Mouse (Mus musculus): Measurements from ENCODE around the gene Jph4. TPM values are rescaled to one million over a fixed set of nuclear protein-coding genes. Genes with fewer than 3 reads are reported as not detected.
A peak's percentile ranks its signal among the peaks of the same experiment; 100 is the strongest.

Gene Jph4
- total and polyA plus RNA-seq, 3 experiments = 0.11 TPM; not detected in 2

- Histone ChIP-seq H3K4me3 (ENCODE audit: low read depth, low read length) (no peak overlapping the region), H3K9me3 (replicated peaks) (no peaks in the 10 kb centered on the region), H3K36me3 (replicated peaks) (no peaks in the 10 kb centered on the region), H3K4me1 (ENCODE audit: insufficient read depth, low read depth, low read length) (no peaks in the 10 kb centered on the region), H3K27me3 (ENCODE audit: insufficient read depth, low read length) (peaks cover 18% of the 10 kb centered on the region)
- ATAC-seq (ENCODE audit: extremely low read depth, insufficient number of reproducible peaks, low FRiP score, poor library complexity, severe bottlenecking) (no peak), DNase-seq (ENCODE audit: low spot score) (no peak)
- TF ChIP-seq TAL1 (conservative IDR thresholded peaks at IDR 0.05; ENCODE audit: low read depth, low read length) = no peak
Measured at GRCm38 (mm10) chr14:55122359-55122758, 5.6 kb upstream of the Jph4 start.

GRCm38 (mm10) chr14:55121947-55122346, 5.2 kb upstream of the Jph4 start:
- TF ChIP-seq GATA2 (IDR thresholded peaks at IDR 0.05; ENCODE audit: borderline replicate concordance, low read depth, low read length) (no peak), GATA1 (IDR thresholded peaks at IDR 0.05; ENCODE audit: borderline replicate concordance, low read length) (no peak)
- ATAC-seq (ENCODE audit: extremely low read depth, insufficient number of reproducible peaks, low FRiP score, poor library complexity, severe bottlenecking) (no peak), DNase-seq (ENCODE audit: low spot score) (no peak)
- no peak overlapping the region for H3K4me3 ChIP-seq (ENCODE audit: low read depth, low read length)
- no peaks in the 10 kb centered on the region for H3K36me3 ChIP-seq (replicated peaks)
- no peaks in the 10 kb centered on the region for H3K9me3 ChIP-seq (replicated peaks)
- H3K4me1 ChIP-seq (ENCODE audit: insufficient read depth, low read depth, low read length) = no peaks in the 10 kb centered on the region
- peaks cover 21% of the 10 kb centered on the region for H3K27me3 ChIP-seq (ENCODE audit: insufficient read depth, low read length)

DNA sequence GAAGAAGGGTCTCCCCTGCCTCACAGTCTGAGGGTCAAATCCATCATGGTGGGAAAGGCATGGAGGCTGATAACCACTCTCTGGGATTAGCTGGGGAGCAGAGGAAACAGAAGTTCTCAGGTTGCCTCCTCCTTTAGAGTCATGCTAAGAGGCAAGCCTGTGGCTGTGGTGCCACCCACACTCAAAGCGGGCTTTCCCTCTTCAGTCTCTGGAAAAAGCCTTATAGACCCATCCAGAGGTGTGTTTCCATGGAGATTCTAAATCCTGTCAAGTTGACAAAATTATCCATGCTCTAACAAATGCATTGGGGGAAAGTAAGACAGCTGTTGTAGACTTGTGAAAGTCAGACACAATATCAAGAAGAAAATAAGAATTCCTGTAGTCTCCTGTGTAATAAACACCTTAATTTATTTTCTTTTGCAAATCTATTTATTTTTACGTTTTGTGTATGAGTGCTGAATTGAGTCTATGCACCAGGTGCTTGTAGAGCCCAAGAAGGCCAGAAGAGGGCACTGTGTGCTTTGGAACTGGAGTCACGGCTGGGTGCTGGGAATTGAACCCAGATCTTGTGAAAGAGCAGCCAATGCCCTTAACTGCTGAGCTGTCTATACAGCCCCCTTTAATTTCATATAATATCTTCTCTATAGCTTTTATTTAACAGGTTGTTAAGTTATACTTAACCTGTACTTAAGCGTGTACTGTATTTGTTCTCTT, 2.8 kb upstream of the Jph4 start:
- Histone ChIP-seq H3K27me3 (ENCODE audit: insufficient read depth, low read length) (peaks cover 41% of the 10 kb centered on the region), H3K9me3 (replicated peaks) (peaks cover 3% of the 10 kb centered on the region; the same call in 1 of the 2 replicates), H3K36me3 (replicated peaks) (no peaks in the 10 kb centered on the region), H3K4me1 (ENCODE audit: insufficient read depth, low read depth, low read length) (no peaks in the 10 kb centered on the region), H3K4me3 (ENCODE audit: low read depth, low read length) (no peak overlapping the region)
- DNase-seq (ENCODE audit: low spot score) (no peak), ATAC-seq (ENCODE audit: extremely low read depth, insufficient number of reproducible peaks, low FRiP score, poor library complexity, severe bottlenecking) (no peak)
- no peak for TF ChIP-seq GATA2 (IDR thresholded peaks at IDR 0.05; ENCODE audit: borderline replicate concordance, low read depth, low read length)
- TF ChIP-seq POLR2AphosphoS5 (IDR thresholded peaks at IDR 0.05; ENCODE audit: insufficient replicate concordance, low read depth, low read length) = no peak
- no peak for TF ChIP-seq GATA1 (IDR thresholded peaks at IDR 0.05; ENCODE audit: borderline replicate concordance, low read length)
- TF ChIP-seq CTCF (IDR thresholded peaks at IDR 0.05; ENCODE audit: low read depth, low read length) = peak; percentile 28; the same call in 1 of the 2 replicates
- TF ChIP-seq TAL1 (conservative IDR thresholded peaks at IDR 0.05; ENCODE audit: low read depth, low read length) = no peak

DNA sequence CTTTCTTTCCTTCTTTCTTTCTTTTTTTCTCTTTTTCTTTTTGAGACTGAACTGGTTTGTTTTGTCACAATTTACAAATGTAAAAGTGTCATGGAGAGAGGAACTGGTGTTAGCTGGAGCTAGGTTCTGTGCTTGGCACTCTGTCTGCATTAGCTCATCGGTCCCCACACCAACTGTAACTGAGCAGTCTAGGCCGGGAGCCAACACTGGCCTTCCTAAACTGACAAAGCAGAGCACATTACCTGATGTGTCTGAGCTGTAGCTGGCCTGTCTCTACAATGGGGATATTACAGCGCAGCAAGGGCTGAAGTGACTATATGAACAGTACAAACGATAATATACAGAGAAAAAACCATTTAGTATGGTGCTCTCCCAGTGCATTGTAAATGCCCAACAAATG, 2.1 kb upstream of the Jph4 start:
- TF ChIP-seq POLR2AphosphoS5 (IDR thresholded peaks at IDR 0.05; ENCODE audit: insufficient replicate concordance, low read depth, low read length) = no peak
- TF ChIP-seq TAL1 (conservative IDR thresholded peaks at IDR 0.05; ENCODE audit: low read depth, low read length) = no peak
- no peak for TF ChIP-seq GATA2 (IDR thresholded peaks at IDR 0.05; ENCODE audit: borderline replicate concordance, low read depth, low read length)
- H3K27me3 ChIP-seq (ENCODE audit: insufficient read depth, low read length) = peaks cover 45% of the 10 kb centered on the region
- peaks cover 3% of the 10 kb centered on the region; the same call in 1 of the 2 replicates for H3K9me3 ChIP-seq (replicated peaks)
- DNase-seq (ENCODE audit: low spot score) (no peak), ATAC-seq (ENCODE audit: extremely low read depth, insufficient number of reproducible peaks, low FRiP score, poor library complexity, severe bottlenecking) (no peak)
- H3K4me3 ChIP-seq (ENCODE audit: low read depth, low read length) = no peak overlapping the region
- no peaks in the 10 kb centered on the region for H3K4me1 ChIP-seq (ENCODE audit: insufficient read depth, low read depth, low read length)
- H3K36me3 ChIP-seq (replicated peaks) = no peaks in the 10 kb centered on the region

GRCm38 (mm10) chr14:55115846-55116245, 889 bp downstream of the Jph4 start:
- Histone ChIP-seq H3K4me1 (ENCODE audit: insufficient read depth, low read depth, low read length) (no peaks in the 10 kb centered on the region; the same call in 1 of the 2 replicates), H3K9me3 (replicated peaks) (peaks cover 3% of the 10 kb centered on the region; the same call in 1 of the 2 replicates), H3K36me3 (replicated peaks) (no peaks in the 10 kb centered on the region), H3K27me3 (ENCODE audit: insufficient read depth, low read length) (peaks cover 60% of the 10 kb centered on the region), H3K4me3 (ENCODE audit: low read depth, low read length) (no peak overlapping the region)
- ATAC-seq (ENCODE audit: extremely low read depth, insufficient number of reproducible peaks, low FRiP score, poor library complexity, severe bottlenecking) (no peak), DNase-seq (ENCODE audit: low spot score) (no peak)
- TF ChIP-seq TAL1 (conservative IDR thresholded peaks at IDR 0.05; ENCODE audit: low read depth, low read length) = no peak
- no peak for TF ChIP-seq POLR2AphosphoS5 (IDR thresholded peaks at IDR 0.05; ENCODE audit: insufficient replicate concordance, low read depth, low read length)
- no peak for TF ChIP-seq CTCF (IDR thresholded peaks at IDR 0.05; ENCODE audit: low read depth, low read length)
- TF ChIP-seq GATA1 (IDR thresholded peaks at IDR 0.05; ENCODE audit: borderline replicate concordance, low read length) = no peak

DNA sequence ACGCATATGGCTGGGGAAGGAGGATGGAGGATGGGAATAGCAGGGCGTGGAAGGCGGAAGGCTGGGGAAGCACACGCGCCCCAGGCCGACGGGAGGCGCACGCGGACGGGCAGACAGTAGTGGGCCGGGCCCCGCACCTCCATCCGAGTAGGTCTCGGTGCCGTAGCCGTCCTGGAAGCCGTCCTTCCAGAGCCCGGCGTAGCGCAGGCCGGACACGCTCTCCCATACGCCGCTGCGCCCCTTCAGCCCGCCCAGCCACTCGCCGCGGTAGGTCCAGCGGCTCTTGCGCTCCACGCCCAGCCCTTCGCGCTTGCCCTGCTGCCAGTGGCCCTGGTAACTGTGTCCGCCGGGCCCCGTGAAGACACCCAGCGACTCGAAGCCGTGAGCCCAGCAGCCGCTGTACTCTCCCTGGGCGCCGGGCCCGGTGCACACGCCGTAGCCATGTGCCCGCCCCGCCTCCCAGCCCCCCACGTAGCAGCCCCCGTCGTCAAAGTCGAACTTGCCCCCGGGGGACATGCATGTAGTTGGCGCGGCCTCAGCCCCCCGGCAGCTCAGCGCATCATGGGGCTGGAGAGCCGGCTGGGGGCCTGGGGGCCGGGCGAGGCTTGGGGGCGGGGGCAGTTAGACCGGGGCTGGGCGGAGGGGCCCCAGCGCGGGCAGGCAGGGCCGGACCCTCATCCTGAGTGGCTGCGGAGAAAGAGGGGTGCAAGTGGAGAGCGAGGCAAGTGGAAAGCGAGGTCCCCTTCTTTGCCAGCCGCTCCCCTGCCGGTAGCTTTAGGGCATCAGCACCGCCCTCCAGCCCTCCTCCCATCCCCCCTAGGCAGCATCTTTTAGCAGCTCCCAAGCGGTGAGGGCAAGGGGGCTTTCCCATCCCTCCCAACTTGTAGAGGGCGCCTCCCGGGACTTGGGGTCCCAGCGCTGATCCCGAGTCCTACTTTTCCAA, 1.7 kb downstream of the Jph4 start:
- Histone ChIP-seq H3K9me3 (replicated peaks) (peaks cover 3% of the 10 kb centered on the region; the same call in 1 of the 2 replicates), H3K36me3 (replicated peaks) (no peaks in the 10 kb centered on the region), H3K27me3 (ENCODE audit: insufficient read depth, low read length) (peaks cover 66% of the 10 kb centered on the region), H3K4me1 (ENCODE audit: insufficient read depth, low read depth, low read length) (peaks cover under 1% of the 10 kb centered on the region; the same call in 1 of the 2 replicates), H3K4me3 (ENCODE audit: low read depth, low read length) (no peak overlapping the region)
- ATAC-seq (ENCODE audit: extremely low read depth, insufficient number of reproducible peaks, low FRiP score, poor library complexity, severe bottlenecking) (no peak), DNase-seq (ENCODE audit: low spot score) (no peak)
- no peak for TF ChIP-seq GATA1 (IDR thresholded peaks at IDR 0.05; ENCODE audit: borderline replicate concordance, low read length)
- TF ChIP-seq TAL1 (conservative IDR thresholded peaks at IDR 0.05; ENCODE audit: low read depth, low read length) = no peak
- no peak for TF ChIP-seq GATA2 (IDR thresholded peaks at IDR 0.05; ENCODE audit: borderline replicate concordance, low read depth, low read length)
- TF ChIP-seq CTCF (IDR thresholded peaks at IDR 0.05; ENCODE audit: low read depth, low read length) = no peak
- TF ChIP-seq POLR2AphosphoS5 (IDR thresholded peaks at IDR 0.05; ENCODE audit: insufficient replicate concordance, low read depth, low read length) = no peak

Measured in G1E (cell line).